Mouse (Mus musculus) midbrain, postnatal 0 days (tissue): ENCODE measurements at regions not wholly inside any gene's neighbourhood (a gene's known extent, or its start where the extent isn't known, plus 50 kb on each side); places are given as distances from the start of the nearest gene placed in this dataset.
A peak's percentile ranks its signal among the peaks of the same experiment; 100 is the strongest.

Source experiments
- ATAC-seq: fragments of 200-750 bp; cut with Nextera tagmentation; 2 replicates; pipeline ENCODE4 v1.8.0; 2017; ENCODE audit warnings: moderate number of reproducible peaks, mild to moderate bottlenecking, moderate TSS enrichment, moderate library complexity; ENCODE audit not compliant: low FRiP score
- DNase-seq: peaks from one replicate; pipeline ENCODE4 v3.0.0-alpha.2; 2015; ENCODE audit warnings: low spot score
- H3K27ac ChIP-seq: fragments of 300-500 bp; sonication (generic); 2 replicates; pipeline ENCODE4 v1.5.1; 2014; ENCODE audit warnings: low read depth, mild to moderate bottlenecking, low read length, mixed read lengths
- H3K27me3 ChIP-seq: fragments of 300-500 bp; sonication (generic); 2 replicates; pipeline ENCODE4 v1.6.1; 2014; ENCODE audit warnings: low read length, control low read depth, mixed read lengths; ENCODE audit not compliant: insufficient read depth
- H3K36me3 ChIP-seq: fragments of 300-500 bp; sonication (generic); 2 replicates; pipeline ENCODE4 v1.6.1; 2014; ENCODE audit warnings: low read length, control low read depth, mixed read lengths; ENCODE audit not compliant: insufficient read depth
- H3K4me1 ChIP-seq: fragments of 300-500 bp; sonication (generic); 2 replicates; pipeline ENCODE4 v1.6.1; 2014; ENCODE audit warnings: mild to moderate bottlenecking, control low read depth, antibody characterized with exemption, low read length, mixed read lengths; ENCODE audit not compliant: insufficient read depth
- H3K4me2 ChIP-seq: fragments of 300-500 bp; sonication (generic); 2 replicates; pipeline ENCODE4 v1.6.1; 2014; ENCODE audit warnings: low read depth, mild to moderate bottlenecking, low read length, mixed read lengths; ENCODE audit not compliant: poor library complexity, severe bottlenecking
- H3K4me3 ChIP-seq: fragments of 300-500 bp; sonication (generic); 2 replicates; pipeline ENCODE4 v1.5.1; 2014; ENCODE audit warnings: low read depth, mild to moderate bottlenecking, low read length, moderate library complexity
- H3K9ac ChIP-seq: fragments of 300-500 bp; sonication (generic); replicated peaks from 2 replicates; pipeline ENCODE4 v1.6.1; 2014; ENCODE audit warnings: mild to moderate bottlenecking, low read length, moderate library complexity, mixed read lengths; ENCODE audit not compliant: poor library complexity, severe bottlenecking
- H3K9me3 ChIP-seq: fragments of 300-500 bp; sonication (generic); 2 replicates; pipeline ENCODE4 v1.6.1; 2016; ENCODE audit warnings: low read length, control low read depth
- CTCF ChIP-seq: IDR thresholded peaks from 2 replicates; pipeline ENCODE4 v1.5.1; 2016; ENCODE audit warnings: antibody characterized with exemption, mild to moderate bottlenecking
- WGBS: fragments of 180-500 bp; shearing (Covaris S2); extraction: QIAGEN DNeasy Blood & Tissue Kit; methylation state at CpG from one replicate; pipeline ENCODE4 v1.1.7; 2014; 5-methylcytosine and 5-hydroxymethylcytosine counted together

DNA sequence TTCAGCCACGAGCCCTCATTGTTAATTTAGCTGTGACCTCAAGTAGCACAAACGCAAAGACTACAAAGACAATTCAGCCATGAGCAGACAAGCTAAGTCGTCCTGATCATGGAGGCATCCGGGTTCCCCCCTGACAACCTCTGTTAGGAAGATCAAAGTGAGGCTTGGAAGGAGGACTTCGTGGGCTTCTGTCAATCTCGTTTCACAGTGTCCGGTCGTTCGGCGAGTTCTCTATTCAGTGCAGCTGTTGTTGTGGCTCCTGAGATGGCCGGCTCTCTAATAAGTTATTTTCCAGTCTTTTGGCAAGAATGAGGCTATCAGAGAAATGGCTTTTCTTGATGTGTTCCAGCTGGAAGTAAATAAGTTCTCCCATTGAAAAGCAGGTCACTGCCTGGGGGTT is 133.7 kb upstream of the Map3k7 start:
- no peaks in the 10 kb centered on the region for H3K36me3 ChIP-seq
- peak overlapping the region; percentile 16; the same call in 1 of the 2 replicates for H3K4me2 ChIP-seq
- no peak overlapping the region for H3K4me3 ChIP-seq

DNA sequence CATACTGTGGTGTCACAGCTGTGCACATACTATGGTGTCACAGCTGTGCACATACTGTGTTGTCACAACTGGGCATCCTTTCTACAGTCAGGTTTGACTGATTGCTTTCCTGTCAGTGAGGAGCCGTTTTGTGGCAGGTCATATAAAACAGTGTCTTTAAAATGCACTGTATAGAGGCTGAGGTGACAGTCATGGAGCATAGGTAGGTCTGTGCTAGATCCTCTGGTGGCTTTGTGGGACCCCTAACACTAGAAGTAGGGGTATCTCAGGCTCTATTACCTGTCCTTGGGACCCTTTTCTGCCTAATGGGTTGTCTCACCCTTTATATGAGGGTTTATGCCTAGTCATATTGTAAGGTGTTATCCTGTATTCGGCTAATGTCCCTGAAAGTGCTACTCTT is 132.4 kb upstream of the Map3k7 start:
- ATAC-seq = no peak
- no peak for TF ChIP-seq CTCF
- H3K36me3 ChIP-seq = no peaks in the 10 kb centered on the region

More for the DNA sequence above, 133.7 kb upstream of the Map3k7 start:
- no peak for TF ChIP-seq CTCF
- Histone ChIP-seq H3K9ac (no peak overlapping the region), H3K9me3 (no peaks in the 10 kb centered on the region), H3K4me1 (no peaks in the 10 kb centered on the region), H3K27me3 (no peaks in the 10 kb centered on the region), H3K27ac (no peak overlapping the region)
- no peak for DNase-seq
- 10% methylated on average over 11 of the region's 11 CpGs for WGBS
- no peak for ATAC-seq

DNA sequence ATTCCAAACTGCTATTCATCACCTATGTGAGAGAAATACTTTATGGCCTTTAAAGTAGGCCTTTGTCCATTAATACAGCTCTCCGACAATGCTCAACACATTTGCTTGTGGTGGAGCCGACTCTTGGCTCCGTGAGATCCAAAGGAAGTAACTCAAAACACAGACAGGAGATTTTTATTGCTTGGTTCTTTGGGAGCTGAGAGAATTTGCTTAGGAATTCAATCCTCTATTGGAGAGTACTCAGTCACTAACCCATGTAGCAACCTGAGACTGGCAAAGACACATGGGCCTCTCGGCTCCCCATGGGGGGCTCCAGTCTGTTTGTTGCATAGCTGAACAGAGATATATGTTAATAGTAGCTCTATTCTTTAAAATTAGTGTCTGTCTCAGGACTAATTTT is 130.1 kb upstream of the Map3k7 start:
- WGBS = 38% methylated on average over 4 of the region's 4 CpGs

More for the DNA sequence above, 132.4 kb upstream of the Map3k7 start:
- Histone ChIP-seq H3K27ac (no peak overlapping the region), H3K9ac (no peak overlapping the region), H3K4me1 (no peaks in the 10 kb centered on the region), H3K9me3 (no peaks in the 10 kb centered on the region), H3K4me3 (no peak overlapping the region), H3K4me2 (no peak overlapping the region), H3K27me3 (no peaks in the 10 kb centered on the region)
- DNase-seq = no peak
- 90% methylated on average over 2 of the region's 2 CpGs for WGBS

GRCm38 (mm10) chr4:31835051-31835450 is 128.8 kb upstream of the Map3k7 start:
- no peak overlapping the region for H3K27ac ChIP-seq
- no peak overlapping the region for H3K9ac ChIP-seq
- no peaks in the 10 kb centered on the region for H3K36me3 ChIP-seq
- 28% methylated on average over 5 of the region's 5 CpGs for WGBS
- ATAC-seq (no peak), DNase-seq (no peak)
- no peak overlapping the region for H3K4me3 ChIP-seq
- no peak for TF ChIP-seq CTCF
- H3K27me3 ChIP-seq = no peaks in the 10 kb centered on the region
- no peaks in the 10 kb centered on the region for H3K9me3 ChIP-seq
- no peaks in the 10 kb centered on the region for H3K4me1 ChIP-seq
- H3K4me2 ChIP-seq = no peak overlapping the region

More for the DNA sequence above, 130.1 kb upstream of the Map3k7 start:
- Histone ChIP-seq H3K9me3 (no peaks in the 10 kb centered on the region), H3K4me3 (no peak overlapping the region), H3K4me1 (no peaks in the 10 kb centered on the region), H3K9ac (no peak overlapping the region), H3K27ac (no peak overlapping the region), H3K27me3 (no peaks in the 10 kb centered on the region), H3K4me2 (no peak overlapping the region), H3K36me3 (no peaks in the 10 kb centered on the region)
- no peak for DNase-seq
- no peak for TF ChIP-seq CTCF
- no peak for ATAC-seq

DNA sequence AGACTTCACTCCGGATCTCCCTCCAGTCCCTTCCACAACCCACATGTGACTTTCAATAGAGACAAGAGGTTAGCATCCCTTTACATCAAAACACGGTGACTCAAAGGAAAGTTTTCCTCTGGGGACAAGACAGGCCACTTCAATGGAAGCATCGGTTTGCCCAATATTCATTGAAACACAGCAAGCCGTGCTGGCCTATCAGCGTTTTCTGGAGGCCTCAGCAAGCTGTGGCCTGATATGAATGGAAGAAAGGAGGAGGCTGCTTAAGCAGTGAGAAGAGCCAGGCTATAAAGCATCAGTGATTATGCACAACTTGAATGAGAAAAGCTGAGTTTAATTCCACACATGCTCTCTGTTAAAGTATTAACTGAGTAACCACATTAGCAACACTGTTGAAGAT is 125.3 kb upstream of the Map3k7 start:
- Histone ChIP-seq H3K9me3 (no peaks in the 10 kb centered on the region), H3K4me1 (no peaks in the 10 kb centered on the region), H3K4me2 (no peak overlapping the region), H3K4me3 (no peak overlapping the region), H3K27ac (no peak overlapping the region), H3K27me3 (no peaks in the 10 kb centered on the region), H3K9ac (no peak overlapping the region), H3K36me3 (no peaks in the 10 kb centered on the region)
- DNase-seq (no peak), ATAC-seq (no peak)
- TF ChIP-seq CTCF = no peak
- WGBS = 32% methylated on average over 5 of the region's 5 CpGs

DNA sequence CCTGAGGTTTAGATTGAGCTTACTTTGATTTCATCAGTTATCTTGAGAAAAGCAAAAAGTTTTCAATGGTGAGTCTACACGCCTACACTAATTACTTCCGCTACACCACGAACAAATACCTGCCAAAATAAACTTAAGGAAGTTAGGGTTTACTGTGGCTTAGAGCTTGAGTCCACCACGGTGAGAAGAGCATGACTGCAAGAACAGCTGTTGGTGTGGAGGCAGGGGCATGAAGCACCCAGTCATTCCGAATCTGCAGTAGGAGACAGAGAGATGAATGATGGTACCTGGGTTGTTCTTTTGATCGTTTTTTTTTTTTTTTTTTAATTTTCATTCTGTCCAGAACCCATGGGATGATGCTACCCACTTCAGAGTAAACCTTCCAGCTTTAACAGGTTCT is 114.1 kb upstream of the Map3k7 start:
- ATAC-seq = no peak
- H3K4me1 ChIP-seq = no peaks in the 10 kb centered on the region

More for the DNA sequence above, 114.1 kb upstream of the Map3k7 start:
- H3K4me2 ChIP-seq = no peak overlapping the region
- H3K27me3 ChIP-seq = no peaks in the 10 kb centered on the region
- no peak for DNase-seq
- no peaks in the 10 kb centered on the region; the same call in 1 of the 2 replicates for H3K9me3 ChIP-seq
- H3K27ac ChIP-seq = no peak overlapping the region
- H3K4me3 ChIP-seq = no peak overlapping the region
- 81% methylated on average over 6 of the region's 6 CpGs for WGBS
- no peak for TF ChIP-seq CTCF
- H3K36me3 ChIP-seq = no peaks in the 10 kb centered on the region
- no peak overlapping the region for H3K9ac ChIP-seq
